Mouse (Mus musculus) mature B cell (primary cell): ENCODE data around the gene 1110051M20Rik.

Experiments used
- in situ Hi-C: fragments of 300-500 bp; cut with MboI; formaldehyde crosslinking; loops from 2 replicates; pipeline ENCODE4 v1.14.3; 2019

Gene 1110051M20Rik

GRCm38 (mm10) chr2:91302845-91303244, 141.7 kb downstream of the 1110051M20Rik start:
- in situ Hi-C loops = no loop called here

- in situ Hi-C loops = no loop called here
Observed at GRCm38 (mm10) chr2:91301836-91302235, 142.7 kb downstream of the 1110051M20Rik start.

GRCm38 (mm10) chr2:91300784-91301183, 143.7 kb downstream of the 1110051M20Rik start:
- in situ Hi-C loops = no loop called here

GRCm38 (mm10) chr2:91299156-91299555, 145.3 kb downstream of the 1110051M20Rik start:
- in situ Hi-C loops = no loop called here

GRCm38 (mm10) chr2:91295895-91296294, 148.6 kb downstream of the 1110051M20Rik start:
- in situ Hi-C loops = no loop called here

GRCm38 (mm10) chr2:91294226-91294625, 150.3 kb downstream of the 1110051M20Rik start:
- in situ Hi-C loops = no loop called here

GRCm38 (mm10) chr2:91291197-91292007, 153.1 kb downstream of the 1110051M20Rik start:
- in situ Hi-C loops = no loop called here

GRCm38 (mm10) chr2:91287563-91287962, 156.9 kb downstream of the 1110051M20Rik start:
- in situ Hi-C loops = no loop called here

- in situ Hi-C loops = no loop called here
Observed at GRCm38 (mm10) chr2:91285885-91286505, 158.5 kb downstream of the 1110051M20Rik start.

- in situ Hi-C loops = no loop called here
Observed at GRCm38 (mm10) chr2:91284375-91285199, 159.9 kb downstream of the 1110051M20Rik start.

GRCm38 (mm10) chr2:91283972-91284371, 160.5 kb downstream of the 1110051M20Rik start:
- in situ Hi-C loops = no loop called here

- in situ Hi-C loops = no loop called here
Observed at GRCm38 (mm10) chr2:91281366-91281765, 163.1 kb downstream of the 1110051M20Rik start.

- in situ Hi-C loops = no loop called here
Observed at GRCm38 (mm10) chr2:91279372-91279755, 165.1 kb downstream of the 1110051M20Rik start.

- in situ Hi-C loops = no loop called here
Observed at GRCm38 (mm10) chr2:91278749-91279371, 165.6 kb downstream of the 1110051M20Rik start.

- in situ Hi-C loops = no loop called here
Observed at GRCm38 (mm10) chr2:91269687-91270133, 174.8 kb downstream of the 1110051M20Rik start.

- in situ Hi-C loops = no loop called here
Observed at GRCm38 (mm10) chr2:91268706-91269105, 175.8 kb downstream of the 1110051M20Rik start.

- in situ Hi-C loops = no loop called here
Observed at GRCm38 (mm10) chr2:91268042-91268441, 176.5 kb downstream of the 1110051M20Rik start.

GRCm38 (mm10) chr2:91264711-91265681, 179.5 kb downstream of the 1110051M20Rik start, which contains the start of gene Arfgap2:
Arfgap2 (plus strand) TSS chr2:91264974.
- in situ Hi-C loops = no loop called here

GRCm38 (mm10) chr2:91263692-91264660, 180.5 kb downstream of the 1110051M20Rik start:
- in situ Hi-C loops = no loop called here
